Mouse (Mus musculus) kidney, adult 9 months (tissue): ENCODE measurements around the gene Fam81b.
A peak's percentile ranks its signal among the peaks of the same experiment; 100 is the strongest.
"Not testable (repeated sequence)": the region's sequence is repeated elsewhere in the genome, so short reads cannot be mapped to it uniquely, and the experiment has no call there.

Experiments
- DNase-seq: peaks from one replicate; pipeline ENCODE4 v3.0.0; 2022

Gene Fam81b

DNA sequence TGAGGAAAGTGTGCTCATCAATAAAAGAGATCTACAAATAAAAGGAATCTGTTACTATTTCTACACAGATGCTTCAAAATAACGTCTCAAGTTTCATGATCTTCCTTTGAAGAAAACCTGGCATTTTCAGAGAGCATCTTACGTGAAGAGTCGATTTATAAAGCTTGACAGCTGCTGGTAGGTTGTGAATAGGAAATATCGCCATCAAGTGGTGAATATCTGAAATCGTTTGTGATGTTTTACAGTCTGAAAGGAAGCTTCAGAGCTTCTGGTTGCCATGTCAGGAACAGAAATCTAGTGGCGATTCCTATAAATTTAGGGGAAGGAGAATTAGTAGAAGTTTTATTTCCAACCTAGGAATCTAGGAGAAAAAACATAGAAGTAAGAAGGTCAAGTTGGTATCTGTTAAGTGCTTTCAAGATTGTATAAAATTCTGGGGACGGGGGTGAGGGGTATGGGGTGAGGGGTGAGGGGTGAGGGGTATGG lies at the start of gene Fam81b:
TSS of gene Fam81b (minus strand) at position 436 of the 486 bp plus-strand sequence.
- peak; percentile 30 for DNase-seq

DNA sequence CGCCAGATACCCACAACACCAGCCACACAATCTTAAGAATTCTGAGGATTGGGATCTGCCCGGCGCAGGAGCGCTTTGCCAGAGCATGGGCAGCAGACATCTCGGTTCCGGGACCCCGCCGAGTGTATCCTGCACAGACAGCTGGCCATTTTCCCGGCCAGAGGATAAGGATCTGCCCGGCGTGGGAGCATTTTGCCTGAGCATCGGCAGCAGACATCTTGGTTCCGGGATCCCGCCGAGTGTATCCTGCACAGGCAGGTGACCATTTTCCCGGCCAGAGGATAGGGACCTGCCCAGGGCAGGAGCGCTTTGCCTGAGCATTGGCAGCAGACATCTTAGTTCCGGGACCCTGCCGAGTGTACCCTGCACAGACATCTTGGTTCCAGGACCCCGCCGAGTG lies 41.1 kb upstream of the Fam81b start:
- not testable (repeated sequence) for DNase-seq

DNA sequence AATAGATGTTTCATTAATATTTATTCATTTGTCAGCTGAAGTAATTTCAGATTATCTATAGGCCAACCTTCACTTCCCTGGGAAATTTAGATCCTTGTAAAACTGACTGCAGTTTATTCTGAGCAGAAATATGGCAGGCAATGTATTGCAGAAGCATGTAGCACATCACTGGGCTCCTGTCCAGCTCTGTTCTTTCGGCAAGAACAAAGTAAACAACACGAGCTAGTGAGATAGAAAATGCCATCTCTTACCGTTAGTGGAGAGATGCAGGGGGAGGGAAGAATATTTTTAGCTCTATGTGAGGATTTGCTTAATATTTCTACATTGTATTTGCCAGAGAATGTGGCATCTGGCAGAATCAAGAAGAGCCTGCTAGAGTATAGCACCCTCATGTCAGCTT lies 13.8 kb upstream of the Fam81b start:
- DNase-seq, result no peak

DNA sequence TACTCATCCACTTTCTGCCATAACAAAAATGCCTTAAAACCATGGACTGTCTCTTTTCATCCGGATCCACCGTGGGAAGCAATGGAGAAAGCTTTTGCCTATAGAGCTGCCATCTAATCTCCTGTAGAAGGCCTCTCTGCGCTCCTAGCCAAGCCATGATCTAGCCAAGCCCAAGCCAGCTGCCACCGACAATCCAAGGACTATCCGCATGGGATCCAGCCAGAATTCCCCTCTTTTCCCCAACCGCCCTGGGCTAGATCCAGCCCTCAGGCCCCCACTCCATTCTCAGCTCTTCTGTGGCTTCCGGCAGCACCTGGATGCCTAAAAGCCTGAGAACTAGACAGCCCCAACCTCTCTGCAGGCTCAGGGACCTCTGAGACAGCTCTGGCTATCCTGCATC lies 6.7 kb upstream of the Fam81b start:
- no peak for DNase-seq

DNA sequence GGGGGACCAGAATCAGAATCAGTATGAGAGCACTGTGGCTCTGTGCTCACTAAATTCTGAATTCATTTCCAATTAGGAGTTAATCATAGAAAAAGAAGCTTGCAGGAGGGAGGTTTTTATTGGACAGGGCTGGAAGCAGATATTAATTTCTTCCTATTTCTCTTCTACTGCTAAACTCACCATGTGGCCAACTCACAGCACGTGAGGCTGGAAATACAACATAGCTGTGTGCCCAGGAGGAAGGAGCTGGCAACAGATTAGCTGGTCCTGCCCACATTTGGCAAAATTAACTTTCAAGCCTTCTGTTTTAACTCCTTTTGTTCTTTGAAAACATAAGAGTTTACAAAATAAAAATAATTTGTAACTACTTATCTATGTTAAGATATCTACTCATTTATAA lies 3.9 kb upstream of the Fam81b start:
- no peak for DNase-seq

DNA sequence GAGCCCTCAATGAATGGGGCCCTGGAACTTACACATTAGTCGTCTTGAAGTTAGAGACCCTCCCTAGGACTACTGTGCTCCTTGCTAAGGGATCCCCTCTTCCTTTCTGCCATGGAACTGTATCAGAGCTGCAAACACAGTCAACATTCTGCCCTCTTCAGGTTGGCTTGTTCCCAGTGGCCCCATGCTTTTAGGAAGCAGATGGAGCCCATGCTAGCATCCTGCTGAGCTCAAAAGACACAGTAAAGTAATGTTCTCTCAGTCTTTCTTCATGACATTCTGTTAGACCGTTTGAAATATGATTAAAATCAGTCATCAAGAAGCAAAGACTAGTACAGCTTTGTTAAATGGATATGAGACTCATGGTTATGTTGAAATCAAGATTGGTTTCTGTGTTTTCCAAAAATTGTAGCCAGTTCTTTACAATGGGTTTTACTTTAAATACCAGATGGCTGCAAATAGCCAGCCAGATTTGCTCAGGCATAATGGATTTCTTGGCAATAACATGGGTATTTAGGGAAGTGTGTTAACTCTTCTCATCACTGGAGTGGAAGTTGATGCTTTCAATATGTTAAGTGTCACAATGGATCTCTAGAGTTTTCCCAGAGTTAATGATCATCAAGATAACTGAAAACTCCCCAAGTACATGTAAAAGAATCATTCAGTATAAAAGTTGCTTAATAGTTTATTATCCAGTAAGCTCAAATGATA lies 938 bp upstream of the Fam81b start:
- no peak for DNase-seq

DNA sequence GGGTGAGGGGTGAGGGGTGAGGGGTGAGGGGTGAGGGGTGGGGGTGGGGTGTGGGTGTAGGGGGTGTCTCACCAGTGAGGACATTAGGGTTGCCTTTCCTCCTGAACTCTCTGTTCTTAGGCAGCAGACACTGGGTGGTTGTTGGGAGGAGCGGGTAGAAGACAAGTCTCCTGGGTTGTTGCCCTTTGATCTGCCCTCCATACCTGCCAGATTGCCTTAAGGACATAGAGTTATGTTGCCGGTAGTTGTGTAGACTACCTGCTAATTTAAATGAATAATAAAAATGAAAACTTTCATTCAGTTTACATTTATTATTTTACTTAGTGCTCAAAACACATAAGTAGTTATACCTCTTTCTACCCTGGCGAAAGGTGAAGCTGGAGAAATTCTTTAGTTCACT lies 369 bp upstream of the Fam81b start:
- DNase-seq, result no peak

DNA sequence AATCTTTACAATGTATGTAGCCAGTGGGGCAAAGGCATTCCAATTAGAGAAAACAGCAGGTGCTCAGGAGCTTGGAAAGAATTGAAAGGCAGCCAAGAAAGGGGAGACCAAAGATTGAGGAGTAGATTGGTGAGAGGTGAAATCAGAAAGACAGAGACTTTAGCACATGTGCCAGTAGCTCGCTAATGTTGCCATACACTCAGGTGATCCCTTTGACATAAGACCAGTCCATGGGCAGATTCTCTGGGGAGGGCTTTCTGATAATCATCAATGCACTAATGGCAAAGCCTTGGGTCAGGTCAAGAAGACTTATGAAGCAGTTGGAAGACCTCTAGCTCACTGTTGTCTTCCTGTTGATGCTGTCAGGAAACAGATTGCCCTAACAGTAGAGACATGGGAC lies 671 bp downstream of the Fam81b start:
- DNase-seq, result no peak

DNA sequence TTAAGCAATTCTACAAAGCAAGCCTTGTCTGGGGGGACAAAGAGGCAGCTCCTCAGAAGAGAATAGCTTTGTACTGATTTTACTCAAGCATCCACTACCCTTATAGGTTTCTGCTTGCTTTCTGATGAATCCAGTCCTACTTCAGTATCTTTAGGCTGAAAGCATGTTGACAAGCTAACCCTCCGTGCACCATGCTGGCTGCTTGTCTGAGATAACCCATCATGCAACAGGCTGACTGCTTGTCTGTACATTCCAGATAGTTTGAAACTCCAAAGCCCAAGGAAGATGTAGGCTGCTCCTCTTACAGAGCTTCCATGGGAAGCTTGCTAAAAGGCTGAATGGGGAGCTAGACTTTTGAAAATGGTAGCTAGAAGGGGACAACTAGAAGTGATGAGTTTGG lies 1.7 kb downstream of the Fam81b start:
- DNase-seq, result no peak

DNA sequence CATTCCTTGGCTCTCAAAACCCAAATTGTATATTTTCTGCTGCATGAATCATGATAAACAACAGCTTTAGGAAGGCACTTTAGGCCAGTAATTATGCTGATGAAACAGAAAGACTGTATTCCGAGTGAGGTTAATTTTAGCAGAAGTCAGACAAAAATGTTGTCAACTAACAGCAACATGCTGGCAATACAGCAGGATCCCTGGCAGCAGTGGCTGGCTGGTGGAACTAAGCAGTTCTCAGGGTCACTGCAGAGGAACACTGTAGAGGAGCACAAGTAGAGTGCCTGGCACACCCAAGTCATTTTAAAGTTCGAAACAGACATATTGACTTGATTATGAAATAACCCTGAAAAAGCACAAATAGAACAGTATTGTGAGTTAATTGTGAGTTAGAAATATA lies 2.8 kb downstream of the Fam81b start:
- no peak for DNase-seq

DNA sequence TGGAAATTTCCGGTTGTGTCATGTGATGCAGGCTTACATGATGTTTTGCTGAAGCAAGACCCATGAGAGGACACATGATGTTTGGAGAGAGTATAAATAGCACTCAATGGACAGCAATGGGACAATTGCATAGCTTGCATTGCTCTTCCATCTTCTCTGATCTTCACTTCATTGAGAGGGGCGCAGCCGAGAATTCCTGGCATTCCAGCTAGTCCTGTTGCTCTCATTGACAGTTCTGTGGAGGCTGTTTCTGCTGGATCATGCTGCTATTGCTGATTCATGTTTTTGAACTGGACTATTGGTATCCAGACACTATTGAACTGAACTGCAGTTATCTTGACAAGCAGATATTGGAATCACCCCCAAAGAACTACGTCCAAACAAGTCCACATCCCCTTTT lies 12.8 kb downstream of the Fam81b start:
- no peak for DNase-seq

DNA sequence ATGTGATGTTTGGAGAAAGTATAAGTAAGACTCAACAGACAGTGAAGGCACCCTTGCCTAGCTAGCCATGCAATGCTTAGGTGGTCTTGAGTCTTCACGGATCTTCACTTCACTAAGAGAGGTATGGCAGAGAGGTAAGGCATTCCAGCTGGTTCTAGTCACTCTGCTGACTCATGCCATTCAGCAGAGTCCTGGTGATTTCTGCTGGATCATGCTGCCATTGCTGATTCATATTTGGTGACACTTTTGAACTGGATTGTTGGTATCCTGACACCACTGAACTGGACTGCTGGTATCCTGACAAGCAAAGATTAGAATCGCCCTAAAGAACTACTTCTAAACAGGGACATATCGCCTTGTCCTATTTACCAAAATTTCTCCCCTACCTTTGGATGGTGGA lies 20.3 kb downstream of the Fam81b start:
- DNase-seq, result no peak

DNA sequence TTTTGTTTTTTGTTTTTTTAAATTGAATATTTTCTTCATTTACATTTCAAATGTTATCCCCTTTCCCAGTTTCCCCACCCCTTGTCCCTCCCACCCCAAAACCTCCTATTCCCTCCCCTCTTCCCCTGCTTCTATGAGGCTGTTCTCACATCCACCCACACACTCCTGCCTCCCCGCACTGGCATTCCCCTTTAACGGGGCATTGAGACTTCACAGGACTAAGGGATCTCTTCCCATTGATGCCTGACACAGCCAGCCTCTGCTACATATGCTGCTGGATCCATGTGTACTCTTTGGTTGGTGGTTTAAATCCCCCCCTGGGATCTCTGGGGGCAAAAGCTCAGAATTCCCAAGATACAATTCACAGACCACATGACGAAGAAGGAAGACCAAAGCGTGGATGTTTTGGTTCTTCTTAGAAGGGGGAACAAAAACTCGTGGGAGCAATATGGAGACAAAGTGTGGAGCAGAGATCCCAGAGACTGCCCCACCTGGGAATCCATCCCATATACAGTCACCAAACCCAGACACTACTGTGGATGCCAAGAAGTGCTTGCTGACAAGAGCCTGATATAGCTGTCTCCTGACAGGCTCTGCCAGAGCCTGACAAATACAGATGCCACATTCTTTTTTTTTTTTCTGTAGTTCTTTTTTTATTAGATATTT lies 40.4 kb downstream of the Fam81b start:
- DNase-seq, result no peak

DNA sequence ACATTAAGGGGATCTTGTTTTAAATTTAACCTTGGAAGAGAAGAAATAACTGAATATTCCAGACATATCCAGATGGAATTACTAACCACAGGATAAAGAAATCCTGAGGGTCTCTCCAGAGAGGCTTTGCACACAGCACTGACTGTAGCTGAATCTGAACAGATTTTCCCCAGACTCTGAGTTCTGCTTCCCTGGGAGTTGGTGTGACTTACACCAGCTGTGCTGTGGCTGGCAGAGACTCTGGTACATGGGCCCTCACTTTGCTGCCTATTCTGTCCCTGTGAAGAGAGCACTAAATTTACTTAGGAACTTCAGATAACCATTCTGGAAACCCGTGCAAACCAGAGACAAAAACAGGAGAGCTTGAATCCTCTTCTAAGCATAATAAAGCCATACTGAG lies 46.1 kb downstream of the Fam81b start:
- DNase-seq, result no peak

DNA sequence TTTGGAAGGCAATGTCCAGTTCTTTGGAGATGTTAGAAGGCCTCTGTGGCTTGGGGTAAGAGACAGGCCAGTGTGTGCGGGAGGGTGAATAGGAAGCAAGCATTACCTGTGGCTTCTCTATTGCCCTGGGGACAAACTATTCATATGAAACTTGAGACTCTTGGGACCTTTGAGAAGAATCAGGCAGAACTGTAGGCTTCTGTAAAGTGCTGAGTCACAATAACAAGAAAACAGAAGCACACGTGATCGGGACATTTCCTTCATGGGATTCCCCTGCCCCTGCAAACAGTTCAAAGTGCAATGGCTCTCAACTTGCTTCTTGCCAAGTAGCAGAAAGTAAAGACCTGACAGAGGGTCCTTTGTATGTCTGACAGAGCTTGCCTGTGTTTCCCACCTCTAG lies 48.5 kb downstream of the Fam81b start:
- peak; percentile 46 for DNase-seq

DNA sequence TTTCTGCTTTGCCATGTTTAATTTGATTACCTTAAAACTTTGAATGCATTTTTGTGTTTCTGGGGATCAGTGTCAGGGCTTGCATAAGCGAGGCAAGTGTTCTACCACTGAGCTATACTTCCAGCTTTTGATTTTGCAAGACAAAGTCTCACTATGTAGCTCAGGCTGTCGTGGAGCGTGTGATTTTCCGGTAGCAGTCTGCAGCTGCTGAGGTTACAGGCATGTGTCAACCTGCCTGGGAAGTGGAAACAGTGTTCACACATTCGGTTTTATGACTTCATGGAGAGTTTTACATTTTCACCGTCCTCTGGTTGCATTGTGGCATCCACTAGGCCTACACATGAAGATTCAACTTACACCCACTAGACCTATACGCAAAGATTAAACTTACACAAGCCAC lies 54.8 kb downstream of the Fam81b start:
- no peak for DNase-seq

DNA sequence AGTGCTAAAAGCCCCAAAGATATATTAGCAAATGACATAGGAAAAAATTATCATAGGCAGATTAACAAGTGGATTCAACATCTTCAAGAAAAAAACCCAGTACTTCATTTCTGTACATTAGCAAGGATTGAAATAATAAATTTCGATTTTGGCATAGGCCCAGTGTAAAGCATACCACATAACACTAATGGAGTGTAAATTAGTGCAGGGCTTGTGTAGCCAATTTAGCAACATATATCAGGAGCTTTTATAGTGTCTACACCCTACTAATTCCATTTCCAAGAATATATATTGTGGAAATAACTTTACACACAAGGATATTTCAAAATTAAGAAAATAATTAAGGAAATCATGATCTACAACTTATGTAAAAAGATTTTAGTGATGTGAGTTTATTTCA lies 55.8 kb downstream of the Fam81b start:
- DNase-seq, result no peak

DNA sequence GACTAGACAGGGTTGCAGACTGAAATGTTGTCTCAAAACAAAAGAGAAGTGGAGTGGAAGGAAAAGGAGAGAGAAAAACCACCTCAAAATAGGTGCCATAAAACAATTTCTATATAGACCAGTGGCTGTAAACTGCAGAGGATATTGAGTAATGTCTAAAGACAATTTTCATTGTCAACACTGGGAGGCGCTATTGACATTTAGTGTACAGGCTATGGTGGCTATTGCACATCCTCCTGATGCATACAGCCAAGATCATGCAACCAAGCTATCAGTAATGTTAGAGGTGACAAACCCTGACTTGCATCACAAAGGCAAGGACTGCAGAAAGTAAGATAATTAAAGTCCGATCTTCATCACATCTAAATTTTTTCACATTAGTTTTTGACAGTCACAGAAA lies 89.5 kb downstream of the Fam81b start:
- DNase-seq, result peak; percentile 27

DNA sequence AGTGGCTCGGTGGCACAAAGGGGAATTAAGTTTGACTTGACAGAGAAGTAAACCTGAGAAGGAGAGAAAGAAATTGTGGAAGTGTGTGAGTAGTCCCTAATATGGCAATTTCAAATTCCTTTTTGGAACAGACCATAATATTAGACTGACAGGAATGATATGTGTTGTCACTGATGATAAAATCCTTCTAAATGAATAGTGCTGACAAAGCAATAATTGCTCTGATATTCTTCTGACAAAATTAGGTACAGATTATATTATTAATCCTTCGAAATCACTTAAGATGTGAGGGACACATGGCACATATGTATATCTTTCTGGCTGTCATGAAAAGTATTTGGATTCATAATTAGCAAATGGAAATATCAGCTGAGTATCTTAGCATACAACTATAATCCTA lies 89.9 kb downstream of the Fam81b start:
- no peak for DNase-seq

DNA sequence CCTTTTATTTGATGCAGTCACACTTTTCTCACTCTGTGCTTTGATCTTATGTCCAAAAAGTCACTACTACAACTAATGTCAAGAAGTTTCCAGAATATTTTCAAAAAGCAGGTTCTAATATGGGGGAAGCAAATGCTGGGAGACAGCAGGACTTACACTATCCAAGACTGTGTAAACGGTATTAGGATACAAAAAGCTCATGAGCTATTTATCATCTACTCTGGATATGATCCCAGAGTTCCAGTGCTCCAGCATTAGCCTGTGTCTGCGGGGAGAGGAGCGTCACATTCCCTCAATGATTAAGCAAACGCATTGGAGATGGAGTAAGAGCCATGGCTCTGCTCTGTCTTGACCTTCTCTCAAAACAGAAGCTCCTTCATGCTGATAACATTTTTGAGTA lies 104.9 kb downstream of the Fam81b start:
- DNase-seq, result no peak

DNA sequence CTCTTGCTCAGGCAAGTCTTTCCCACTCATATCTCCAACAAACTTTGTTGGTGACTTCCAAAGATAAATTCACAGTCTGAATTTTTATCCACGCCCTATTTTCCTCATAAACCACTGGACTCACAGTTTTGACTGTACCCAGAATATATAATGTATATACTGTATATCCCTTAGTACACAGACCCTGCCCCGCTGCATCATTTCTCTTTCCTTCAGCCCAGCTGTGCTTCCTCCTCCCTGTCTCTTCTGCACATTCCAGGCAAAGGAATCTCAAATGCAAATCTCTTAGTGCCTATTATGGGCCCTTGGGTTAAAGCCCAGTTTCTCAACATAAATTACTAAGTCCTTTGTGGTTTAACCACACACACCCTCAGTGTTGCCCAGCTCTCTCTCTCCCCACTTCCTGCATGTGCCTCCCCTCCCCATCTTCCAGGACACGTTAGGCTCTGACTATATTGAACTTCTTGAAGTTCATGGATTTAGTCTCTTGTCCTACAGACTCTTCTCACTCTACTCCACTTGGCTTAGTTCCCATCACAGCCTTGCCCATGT lies 107.5 kb downstream of the Fam81b start:
- no peak for DNase-seq

DNA sequence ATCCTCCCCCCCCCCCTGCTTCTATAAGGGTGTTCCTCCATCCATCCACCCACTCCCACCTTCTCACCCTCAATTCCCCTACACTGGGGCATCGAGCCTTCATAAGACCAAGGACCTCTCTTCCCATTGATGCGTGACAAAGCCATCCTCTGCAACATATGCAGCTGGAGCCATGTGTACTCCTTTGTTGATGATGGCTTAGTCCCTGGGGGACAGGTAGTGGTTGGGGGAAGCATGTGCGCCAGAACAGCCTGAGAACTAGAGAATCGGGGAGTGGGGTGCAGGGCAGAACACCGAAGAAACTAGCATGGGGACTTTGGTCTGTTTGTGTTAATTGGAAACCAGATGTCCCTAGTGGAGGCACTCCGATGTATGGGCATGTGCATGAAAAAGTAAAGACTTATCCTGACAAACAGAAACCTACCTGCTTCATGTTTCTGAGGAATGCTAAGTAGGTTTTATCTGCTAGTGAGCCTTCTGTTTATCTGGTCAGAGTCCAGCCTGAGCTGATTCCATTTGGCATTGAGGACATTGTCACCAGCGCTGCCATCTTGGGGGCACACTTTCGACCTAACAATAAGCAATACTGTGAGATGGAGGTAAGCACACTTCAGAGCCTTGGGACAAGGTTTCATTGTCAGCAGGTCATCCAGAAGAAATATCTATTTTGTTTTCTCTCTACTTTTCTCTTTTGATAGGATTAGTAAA lies 109.3 kb downstream of the Fam81b start:
- no peak for DNase-seq

DNA sequence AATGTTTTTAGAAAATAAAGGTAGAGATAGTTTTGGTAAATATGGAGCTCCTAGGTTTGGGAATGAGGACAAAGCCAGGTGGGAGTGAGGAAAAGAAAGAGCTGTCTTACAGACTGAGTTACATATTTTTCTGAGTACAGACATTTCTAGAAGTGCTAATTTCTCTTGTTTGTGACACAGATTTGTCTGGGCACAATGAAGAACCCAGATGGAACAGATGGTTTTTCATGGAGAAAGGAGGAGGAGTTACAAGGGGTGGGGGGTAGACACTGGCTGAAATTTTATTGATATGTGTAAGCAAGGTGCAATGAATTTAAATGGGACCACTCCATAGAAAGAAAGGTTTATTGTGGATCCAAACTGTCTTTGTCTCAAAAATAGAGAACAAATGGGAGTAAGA lies 109.9 kb downstream of the Fam81b start:
- DNase-seq, result no peak

DNA sequence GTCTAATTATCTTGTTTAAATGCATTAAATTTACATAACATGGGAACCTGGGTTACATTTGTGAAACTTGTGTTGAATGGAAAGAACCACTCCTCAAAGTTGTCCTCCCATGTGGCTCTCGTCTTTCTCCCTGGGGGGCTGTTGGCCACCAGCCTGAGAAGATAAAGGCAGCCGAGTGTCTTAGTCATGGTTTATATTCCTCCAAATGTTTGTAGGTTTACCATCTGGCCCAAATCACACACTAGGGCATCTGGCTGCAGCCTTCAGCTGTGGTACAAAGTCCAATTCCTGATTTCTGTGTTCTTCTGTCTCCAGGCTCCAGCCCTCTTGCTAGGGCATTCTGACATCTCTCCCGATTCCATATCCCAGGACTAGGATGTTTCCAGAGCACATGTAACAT lies 114.6 kb downstream of the Fam81b start:
- DNase-seq, result no peak
